Mouse (Mus musculus) lung, postnatal 10 days (tissue): ENCODE measurements around the gene Syt11.
"Not testable (repeated sequence)": the region's sequence is repeated elsewhere in the genome, so short reads cannot be mapped to it uniquely, and the experiment has no call there.

Experiments used
- DNase-seq: peaks from one replicate; pipeline ENCODE4 v3.0.0; 2021

Gene Syt11

GRCm38 (mm10) chr3:88719098-88719497, 55.9 kb downstream of the Syt11 start:
- DNase-seq: peak; percentile 72

- no peak for DNase-seq
These were observed 57.1 kb downstream of the Syt11 start for GRCm38 (mm10) chr3:88717831-88718230.

GRCm38 (mm10) chr3:88717198-88717798, 57.7 kb downstream of the Syt11 start:
- DNase-seq: peak; percentile 48

- peak; percentile 92 for DNase-seq
These were observed 58.4 kb downstream of the Syt11 start, which contains the start of gene Rit1 for GRCm38 (mm10) chr3:88716399-88717197. TSS of gene Rit1 (plus strand) at chr3:88716838.

GRCm38 (mm10) chr3:88715716-88716115, 59.2 kb downstream of the Syt11 start:
- DNase-seq: not testable (repeated sequence)

GRCm38 (mm10) chr3:88714725-88715124, 60.2 kb downstream of the Syt11 start:
- no peak for DNase-seq

GRCm38 (mm10) chr3:88713709-88714108, 61.3 kb downstream of the Syt11 start:
- DNase-seq: no peak

GRCm38 (mm10) chr3:88701222-88701621, 73.7 kb downstream of the Syt11 start:
- DNase-seq: no peak

GRCm38 (mm10) chr3:88700247-88700646, 74.7 kb downstream of the Syt11 start:
- no peak for DNase-seq

- no peak for DNase-seq
These were observed 76.1 kb downstream of the Syt11 start for GRCm38 (mm10) chr3:88698834-88699233.

- no peak for DNase-seq
These were observed 76.9 kb downstream of the Syt11 start for GRCm38 (mm10) chr3:88698051-88698450.

GRCm38 (mm10) chr3:88695545-88695944, 79.4 kb downstream of the Syt11 start:
- no peak for DNase-seq
